In genomic region chr11:11965501-11966125, GRCm38 (mm10) we compare ENCODE assay signal across 9 mouse cellular contexts.
DNase-seq lines count a peak whose midpoint lies in the region; ATAC-seq and TF ChIP-seq lines count a peak whose summit lies in the region.
"Had no signal": no experiment of that assay in that cellular context is flagged by ENCODE, and none has a peak within 500 bp of the region (broad histone marks: within the 10 kb centered on the region; RNA-seq: fewer than 3 reads in every experiment).

No protein-coding gene starts in this region.

- dilution Hi-C loops in CH12.LX (cut with MboI; ENCODE audit: extremely low pct_ligation_motif_present, extremely low pct_unique_long_range_greater_than_20kb, low sequenced_read_pairs): loop anchor here (25.0 kb wide), 1 partner anchor 153 kb away; the partner anchor contains the start of gene Fignl1

- TF ChIP-seq RAD21 in CH12.LX (IDR thresholded peaks at IDR 0.05; ENCODE audit: low read depth, low read length): no peak

- no peak overlapping the region for H3K27ac ChIP-seq in CH12.LX (ENCODE audit: insufficient read depth, low read depth)
- H3K27ac ChIP-seq in heart, embryonic 14.5 days (replicated peaks in 1 of 2; ENCODE audit: control insufficient read depth in 1 of 2, insufficient read depth in 1 of 2, low read depth in 2 of 2, low read length in 2 of 2): peak overlapping the region; percentile 94 to 97
- H3K27ac ChIP-seq in liver, embryonic 12.5 days: peak overlapping the region; percentile 54
- H3K27ac ChIP-seq: hindbrain, embryonic 15.5 days had no signal

- in situ Hi-C loops in CH12.LX (cut with MboI; ENCODE audit: low pct_ligation_motif_present, low pct_unique_long_range_greater_than_20kb, low sequenced_read_pairs): loop anchor here (25.0 kb wide), 1 partner anchor 278 kb away; the partner anchor contains the start of gene Ikzf1

- no peak overlapping the region for H3K9ac ChIP-seq in CH12.LX (ENCODE audit: insufficient read depth, low read depth)
- H3K9ac ChIP-seq in heart, embryonic 14.5 days (ENCODE audit: low read length): peak overlapping the region; percentile 64
- H3K9ac ChIP-seq in liver, embryonic 12.5 days: no peak overlapping the region
- H3K9ac ChIP-seq: hindbrain, embryonic 15.5 days had no signal

- WGBS in heart, embryonic 14.5 days: 42% methylated on average over 12 of the region's 12 CpGs
- 71% methylated on average over 12 of the region's 12 CpGs for WGBS in liver, embryonic 12.5 days (ENCODE audit: insufficient replicate concordance)

- H3K4me1 ChIP-seq in CH12.LX (ENCODE audit: control insufficient read depth in 1 of 2, insufficient read depth in 2 of 2): peaks cover 32 to 88% of the 10 kb centered on the region in 2 experiments
- H3K4me1 ChIP-seq in heart, embryonic 14.5 days (ENCODE audit: control insufficient read depth in 2 of 2, insufficient read depth in 2 of 2, low read length in 2 of 2): peaks cover 44 to 81% of the 10 kb centered on the region in 2 experiments
- H3K4me1 ChIP-seq in liver, embryonic 12.5 days: peaks cover 70% of the 10 kb centered on the region

- H3K4me2 ChIP-seq in CH12.LX (ENCODE audit: insufficient read depth, low read depth, poor library complexity, severe bottlenecking): no peak overlapping the region
- H3K4me2 ChIP-seq in heart, embryonic 14.5 days (ENCODE audit: low read length): no peak overlapping the region
- H3K4me2 ChIP-seq in liver, embryonic 12.5 days: no peak overlapping the region
- H3K4me2 ChIP-seq: hindbrain, embryonic 15.5 days had no signal

- peak; percentile 62 for ATAC-seq in heart, embryonic 14.5 days (ENCODE audit: insufficient number of reproducible peaks, insufficient read depth, low FRiP score, low read depth)
- ATAC-seq in liver, embryonic 12.5 days: no peak

- TF ChIP-seq POLR2A in CH12.LX (IDR thresholded peaks at IDR 0.05; ENCODE audit: low read depth, low read length): no peak

- TF ChIP-seq CTCF in CH12.LX (conservative IDR thresholded peaks at IDR 0.05 in 1 of 2, IDR thresholded peaks at IDR 0.05 in 1 of 2; ENCODE audit: low read depth in 2 of 2, low read length in 2 of 2): no peak

- no peaks in the 10 kb centered on the region for H3K27me3 ChIP-seq in CH12.LX (replicated peaks)
- no peaks in the 10 kb centered on the region for H3K27me3 ChIP-seq in heart, embryonic 14.5 days (ENCODE audit: control insufficient read depth, insufficient read depth, low read length)
- no peaks in the 10 kb centered on the region for H3K27me3 ChIP-seq in liver, embryonic 12.5 days (replicated peaks)
- H3K27me3 ChIP-seq: hindbrain, embryonic 15.5 days had no signal

- intact Hi-C loops in left cerebral cortex, postnatal 4 days (cut with DNase I): no loop called here

- no peak for TF ChIP-seq EP300 in CH12.LX (IDR thresholded peaks at IDR 0.05; ENCODE audit: low read length)

- H3K9me3 ChIP-seq in CH12.LX (replicated peaks; ENCODE audit: low read length): peaks cover 4% of the 10 kb centered on the region
- no peaks in the 10 kb centered on the region for H3K9me3 ChIP-seq in heart, embryonic 14.5 days (ENCODE audit: control insufficient read depth, low read length)
- no peaks in the 10 kb centered on the region for H3K9me3 ChIP-seq in liver, embryonic 12.5 days (replicated peaks)
- H3K9me3 ChIP-seq: hindbrain, embryonic 15.5 days had no signal

- H3K4me3 ChIP-seq in CH12.LX (replicated peaks in 1 of 3; ENCODE audit: low read depth in 2 of 3, low read length in 2 of 3, poor library complexity in 1 of 3): no peak overlapping the region
- H3K4me3 ChIP-seq in heart, embryonic 14.5 days (ENCODE audit: control insufficient read depth in 1 of 2, insufficient read depth in 1 of 2, low read depth in 1 of 2, low read length in 2 of 2): no peak overlapping the region
- H3K4me3 ChIP-seq in liver, embryonic 12.5 days: no peak overlapping the region
- H3K4me3 ChIP-seq: hindbrain, embryonic 15.5 days had no signal

- H3K36me3 ChIP-seq in CH12.LX (replicated peaks in 1 of 2; ENCODE audit: control insufficient read depth in 1 of 2, insufficient read depth in 1 of 2, low read length in 1 of 2): no peaks in the 10 kb centered on the region
- peaks cover 83% of the 10 kb centered on the region for H3K36me3 ChIP-seq in heart, embryonic 14.5 days (ENCODE audit: control insufficient read depth, insufficient read depth, low read length)
- peaks cover 50% of the 10 kb centered on the region for H3K36me3 ChIP-seq in liver, embryonic 12.5 days

- no peaks in the 10 kb centered on the region for H3K79me2 ChIP-seq in CH12.LX (replicated peaks; ENCODE audit: control insufficient read depth, extremely low read depth, insufficient read depth, poor library complexity, severe bottlenecking)

- DNase-seq in CH12.LX (ENCODE audit: extremely low read depth): no peak
- peak; percentile 63 for DNase-seq in adrenal gland, postnatal 25 days
- DNase-seq in testis, postnatal 14 days (ENCODE audit: low spot score): peak; percentile 42
- no peak for DNase-seq in frontal cortex, postnatal 36 days (ENCODE audit: low spot score in 2 of 2)
- no peak for DNase-seq in left cerebral cortex, postnatal 4 days
- DNase-seq in right cerebral cortex, postnatal 10 days (ENCODE audit: low spot score in 2 of 2): no peak

TF ChIP-seq in CH12.LX, 34 proteins besides CTCF, POLR2A, EP300 and RAD21:
- no peak for TF ChIP-seq MAZ (IDR thresholded peaks at IDR 0.05; ENCODE audit: low read depth, low read length)
- no peak for TF ChIP-seq JUND (conservative IDR thresholded peaks at IDR 0.05; ENCODE audit: low read depth, low read length)
- 0 out of 2 replicates have a peak, but pooled peaks have one; percentile 11 for TF ChIP-seq ETS1 (conservative IDR thresholded peaks at IDR 0.05; ENCODE audit: low read depth, low read length)

Comparison
In these comparisons a context has a peak if more than half of its experiments do, and no peak if none do; other contexts are left out.
1. DNase-seq: peak in adrenal gland, postnatal 25 days (single experiment) and testis, postnatal 14 days (single experiment); none in CH12.LX (single experiment), frontal cortex, postnatal 36 days (0 of 2), left cerebral cortex, postnatal 4 days (single experiment) and right cerebral cortex, postnatal 10 days (0 of 2).